Mouse (Mus musculus) ovary, adult 18-20 months (tissue): ENCODE measurements around the gene Gnas.

Experiments used
- DNase-seq: peaks from one replicate; pipeline ENCODE4 v3.0.0; 2022; ENCODE audit warnings: low spot score, mixed read lengths

Gnas gene

DNA sequence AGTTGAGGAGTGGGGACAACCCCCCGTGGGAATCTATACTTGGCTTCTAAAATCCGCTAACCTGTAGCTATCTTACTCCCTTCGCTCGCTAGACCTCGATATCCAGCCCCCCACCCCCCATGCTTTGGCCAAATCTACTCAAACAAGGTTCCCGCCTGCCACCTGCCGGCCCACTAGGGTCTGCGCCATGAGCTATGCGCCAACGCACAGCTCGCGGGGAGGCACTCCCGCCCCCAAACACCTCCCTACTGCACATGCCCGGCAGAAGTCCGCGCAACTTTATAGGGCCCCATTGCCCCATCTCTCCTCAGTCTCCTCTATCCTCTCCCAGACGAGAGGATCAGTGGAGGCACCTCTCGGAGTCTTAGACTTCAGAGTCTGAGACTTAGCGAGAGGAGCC is at the start of gene Gnas:
TSS of gene Gnas (plus strand) at position 310 of the 400 bp plus-strand sequence.
- no peak for DNase-seq

DNA sequence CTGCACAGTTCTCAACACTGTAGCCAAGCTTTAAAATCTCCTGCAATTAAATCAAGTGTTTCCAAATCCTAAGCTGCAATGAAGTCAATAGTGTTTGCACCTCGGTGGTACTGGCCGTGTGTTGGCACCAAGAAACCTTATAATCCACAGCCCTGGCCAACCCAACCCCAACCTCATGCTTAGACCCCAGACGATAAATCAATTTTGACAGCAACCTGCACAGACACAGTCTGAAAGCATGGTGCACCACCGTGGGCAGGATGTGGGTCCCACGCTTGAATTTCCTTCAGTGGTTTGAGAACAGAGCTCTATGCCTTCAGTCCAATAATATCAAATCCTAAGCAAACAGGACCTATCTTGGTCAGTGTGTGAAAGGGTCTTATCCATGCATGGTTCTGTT is 41.7 kb upstream of the Gnas start:
- DNase-seq, result no peak

GRCm38 (mm10) chr2:174251963-174252362 is 32.2 kb upstream of the Gnas start:
- DNase-seq, result no peak

DNA sequence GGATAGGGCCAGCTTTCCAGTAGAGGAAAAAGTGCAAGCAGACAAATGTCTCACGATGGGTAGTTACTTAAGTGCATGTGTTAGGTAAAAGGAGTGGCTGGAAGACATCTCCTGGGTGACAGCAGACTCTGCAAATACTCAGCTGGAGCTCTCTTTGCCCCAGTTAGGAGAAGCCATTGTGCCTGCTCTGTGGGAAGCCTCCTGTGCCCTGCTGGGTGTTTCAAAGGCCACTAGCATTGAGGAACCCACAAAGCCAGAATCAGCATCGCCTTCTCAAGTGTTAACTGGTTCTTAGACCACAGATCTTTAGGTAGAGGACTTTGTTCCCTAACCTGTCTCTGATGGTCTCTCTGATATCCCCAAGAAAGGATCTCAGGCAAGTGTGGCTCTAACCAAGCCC is 26.8 kb upstream of the Gnas start:
- no peak for DNase-seq

- no peak for DNase-seq
Observed at GRCm38 (mm10) chr2:174260004-174260403, 24.1 kb upstream of the Gnas start.

DNA sequence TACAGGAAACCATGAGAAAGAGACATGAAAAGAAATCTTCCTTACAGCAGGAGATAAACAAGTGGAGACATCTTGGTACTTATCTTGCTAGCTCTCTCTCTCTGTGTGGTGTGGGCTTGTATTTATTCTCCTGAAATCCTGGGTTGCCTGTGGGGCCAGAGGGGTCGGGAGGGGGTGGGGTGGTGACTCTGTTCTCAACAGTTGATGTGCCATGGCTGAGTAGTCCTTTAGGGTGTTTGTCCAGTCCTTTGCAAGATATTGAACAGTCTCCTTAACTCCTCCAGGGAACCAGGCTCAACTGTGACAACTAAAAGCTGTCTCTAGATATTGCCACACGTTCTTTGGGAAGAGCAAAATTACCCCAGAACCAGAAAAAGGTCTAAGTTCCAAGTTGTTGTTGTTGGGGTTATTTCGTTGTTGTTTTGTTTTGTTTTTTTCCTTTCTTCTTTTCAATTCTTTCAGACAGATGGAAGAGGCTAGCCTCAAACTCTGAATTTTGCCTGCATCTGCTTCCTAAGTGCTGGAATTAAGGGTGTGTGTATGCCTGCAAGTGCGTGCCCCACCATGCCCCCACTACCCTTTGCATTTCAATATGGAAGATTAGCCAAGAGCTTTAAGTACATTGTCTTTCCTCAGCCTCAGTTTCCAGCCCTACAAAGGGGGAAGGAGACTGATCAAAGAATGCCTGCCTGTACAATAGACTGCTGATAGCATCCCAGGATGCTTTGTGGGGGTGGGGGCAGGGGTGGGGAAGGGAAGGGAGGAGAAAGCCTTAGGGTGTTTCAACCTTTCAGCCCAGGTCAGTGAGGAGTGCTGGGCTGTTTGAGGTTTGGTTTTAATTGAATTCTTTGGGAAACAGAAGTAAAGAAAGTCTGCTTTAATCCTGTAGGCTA is 23.0 kb upstream of the Gnas start:
- no peak for DNase-seq

GRCm38 (mm10) chr2:174261801-174262200 is 22.3 kb upstream of the Gnas start:
- DNase-seq, result no peak

- DNase-seq, result no peak
Observed at GRCm38 (mm10) chr2:174263110-174263815, 20.9 kb upstream of the Gnas start.

DNA sequence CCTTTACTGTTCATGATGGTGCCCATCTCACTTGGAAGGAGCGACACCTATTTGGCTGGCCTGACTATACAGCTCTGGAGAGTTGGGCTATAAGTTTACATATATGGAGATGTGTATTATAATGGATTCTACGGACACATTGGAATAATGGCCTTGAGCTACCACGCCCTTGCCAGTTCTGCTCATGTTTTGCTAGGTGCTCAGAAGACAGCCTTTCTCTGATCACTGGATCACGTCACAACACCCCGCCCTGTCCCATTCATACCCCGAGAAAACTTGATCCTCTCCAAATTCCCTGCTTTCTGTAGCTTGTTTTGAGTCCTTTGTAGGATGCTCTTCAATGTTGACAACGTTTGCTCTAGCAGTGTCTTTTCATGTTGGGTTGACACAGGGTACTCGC is 19.9 kb upstream of the Gnas start:
- no peak for DNase-seq

DNA sequence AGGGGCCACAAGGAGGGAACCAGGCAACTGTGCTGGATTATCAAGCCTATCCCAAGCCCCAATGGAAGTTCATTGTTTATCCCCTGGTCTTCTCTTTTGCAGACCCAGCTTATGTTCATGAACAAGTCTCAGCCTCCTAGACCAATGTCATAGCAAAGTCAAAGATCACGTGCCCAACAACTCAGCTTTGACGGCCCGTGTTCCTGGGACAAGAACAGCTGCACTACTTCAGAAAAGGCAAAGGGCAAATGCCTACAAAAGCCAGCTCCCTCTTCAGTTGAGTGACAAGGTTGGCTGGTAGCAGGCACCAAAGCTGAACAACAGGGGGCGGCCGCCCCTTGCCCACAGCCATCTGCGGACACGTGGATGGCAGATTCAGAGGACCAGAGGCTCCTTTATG is 13.7 kb upstream of the Gnas start:
- no peak for DNase-seq

GRCm38 (mm10) chr2:174271459-174271858 is 12.7 kb upstream of the Gnas start:
- DNase-seq, result no peak

DNA sequence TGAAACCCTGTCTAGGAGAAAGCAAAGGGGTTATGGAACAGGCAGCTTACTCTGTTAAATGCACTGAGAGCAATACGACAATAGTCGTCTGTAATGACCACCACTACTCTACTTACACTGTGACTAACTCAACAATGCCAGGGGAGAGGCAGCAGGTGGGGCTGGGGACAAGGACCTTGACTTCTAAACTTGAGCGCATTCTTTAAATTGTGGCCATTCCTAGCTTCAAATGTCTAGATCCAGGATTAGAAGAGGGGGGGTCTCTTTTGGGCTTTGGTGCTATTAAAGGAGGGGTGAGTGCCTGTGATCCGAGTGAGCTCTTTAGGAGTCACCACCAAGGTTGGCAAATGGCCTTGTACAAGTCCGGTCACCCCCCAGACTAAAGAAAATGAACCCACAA is 11.0 kb upstream of the Gnas start:
- DNase-seq, result no peak

GRCm38 (mm10) chr2:174273961-174274360 is 10.2 kb upstream of the Gnas start:
- no peak for DNase-seq

DNA sequence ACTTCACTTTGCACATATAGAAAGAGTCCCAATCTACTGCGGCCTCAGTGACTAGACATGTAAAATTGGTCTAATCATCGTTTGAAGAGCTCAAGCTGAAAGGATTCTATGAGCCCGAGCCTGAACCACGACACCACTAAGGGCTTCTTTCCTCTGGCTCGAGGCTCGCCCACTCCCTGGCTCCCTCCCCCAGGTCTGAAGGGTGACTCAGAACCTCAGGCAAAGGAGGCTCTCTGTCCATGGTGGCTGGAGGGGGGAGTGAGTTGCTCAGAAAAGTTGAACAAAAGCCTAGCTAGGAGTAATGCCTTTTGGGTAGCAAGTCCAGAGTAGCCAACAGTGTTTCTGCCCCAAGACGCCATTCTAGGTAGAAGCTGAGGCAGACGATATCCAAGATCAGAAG is 4.3 kb upstream of the Gnas start:
- no peak for DNase-seq

- no peak for DNase-seq
Observed at GRCm38 (mm10) chr2:174283341-174283740, 779 bp upstream of the Gnas start.

- DNase-seq, result no peak
Observed at GRCm38 (mm10) chr2:174284807-174285457, 812 bp downstream of the Gnas start.

DNA sequence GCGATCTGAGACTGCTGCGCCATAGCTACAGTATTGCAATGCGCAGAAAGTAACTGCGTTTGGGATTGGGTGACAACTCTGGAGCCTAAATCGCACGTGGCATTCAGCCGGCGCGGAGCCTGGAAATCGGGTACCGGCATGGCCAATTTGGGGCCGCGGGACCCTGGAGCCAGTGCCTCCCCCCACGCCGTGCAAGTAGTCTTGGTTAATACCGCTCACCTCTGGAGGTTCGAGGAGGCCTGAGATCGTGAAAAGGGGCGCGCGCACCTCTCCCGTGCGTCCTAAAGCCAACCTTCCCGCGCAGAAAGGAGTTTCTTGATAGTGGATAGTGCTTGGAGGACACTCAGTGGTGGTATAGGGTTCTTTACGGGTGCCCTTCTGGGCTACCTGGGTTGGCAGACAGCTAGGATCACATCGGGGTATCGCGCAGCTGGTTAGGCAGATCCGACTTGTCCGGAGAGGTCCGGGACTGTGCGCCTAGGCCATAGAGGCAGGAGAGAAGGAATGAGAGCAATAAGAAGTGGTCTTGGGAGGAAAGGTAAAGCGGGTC is 1.9 kb downstream of the Gnas start:
- no peak for DNase-seq

DNA sequence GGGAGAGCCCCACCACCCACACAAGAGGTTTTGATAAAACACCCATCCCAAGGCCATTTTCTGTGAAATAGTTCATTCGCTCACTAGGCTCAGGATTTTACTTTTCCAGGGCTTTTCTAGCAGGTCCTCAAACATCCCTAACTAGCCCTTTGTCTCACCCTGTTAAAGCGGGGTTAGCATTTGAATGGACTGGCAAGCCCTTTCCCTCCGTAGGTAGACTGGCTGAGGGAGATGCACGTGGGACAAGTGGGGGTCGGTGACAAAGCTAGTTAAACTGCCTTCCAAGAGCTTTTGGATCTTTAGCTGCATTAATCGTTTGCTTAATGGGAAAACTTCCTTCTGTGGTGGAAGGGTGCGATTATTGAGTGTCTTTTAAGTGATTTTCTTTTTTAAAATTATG is 3.8 kb downstream of the Gnas start:
- DNase-seq, result no peak

GRCm38 (mm10) chr2:174288673-174289430 is 4.7 kb downstream of the Gnas start:
- no peak for DNase-seq

- DNase-seq, result no peak
Observed at GRCm38 (mm10) chr2:174291029-174291661, 7.0 kb downstream of the Gnas start.

DNA sequence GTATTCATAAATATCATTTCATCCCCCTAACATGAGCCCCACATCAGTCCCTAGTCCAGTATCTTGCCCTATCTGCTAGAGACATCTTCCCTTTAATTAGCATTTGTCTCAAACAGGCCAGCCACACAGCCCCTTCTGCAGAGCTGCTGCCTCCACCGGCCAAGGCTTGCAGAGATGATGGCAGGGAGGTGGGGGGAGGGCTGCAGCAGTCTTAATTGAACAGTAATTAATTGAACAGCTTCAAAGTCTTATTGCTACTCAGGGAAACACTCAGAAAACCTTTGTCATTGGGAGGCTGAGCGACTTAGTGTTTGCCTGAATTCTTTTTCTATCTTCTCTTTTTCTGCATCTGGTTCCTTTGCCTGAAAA is 7.5 kb downstream of the Gnas start:
- no peak for DNase-seq
